In genomic region chr12:44409786-44410185, GRCm38 (mm10) we compare ENCODE assay signal across 22 mouse cellular contexts.
A peak's percentile ranks its signal among the peaks of the same experiment; 100 is the strongest.
DNase-seq lines count a peak whose midpoint lies in the region; ATAC-seq lines count a peak whose summit lies in the region.
"Had no signal": no experiment of that assay in that cellular context is flagged by ENCODE, and none has a peak within 500 bp of the region (broad histone marks: within the 10 kb centered on the region; RNA-seq: fewer than 3 reads in every experiment).

No protein-coding gene starts in this region.

- H3K4me1 ChIP-seq in forebrain, embryonic 13.5 days: peaks cover 11% of the 10 kb centered on the region
- no peaks in the 10 kb centered on the region for H3K4me1 ChIP-seq in forebrain, embryonic 11.5 days (replicated peaks; ENCODE audit: control insufficient read depth, insufficient read depth, low read length)
- peaks cover 5% of the 10 kb centered on the region for H3K4me1 ChIP-seq in midbrain, embryonic 16.5 days (ENCODE audit: control insufficient read depth, insufficient read depth, low read length)
- H3K4me1 ChIP-seq: embryonic facial prominence, embryonic 12.5 days; heart, embryonic 15.5 days; kidney, embryonic 15.5 days; limb, embryonic 15.5 days; stomach, embryonic 15.5 days had no signal

- no peaks in the 10 kb centered on the region for H3K9me3 ChIP-seq in forebrain, embryonic 13.5 days (replicated peaks)
- H3K9me3 ChIP-seq in forebrain, embryonic 11.5 days (ENCODE audit: control insufficient read depth, low read length): no peaks in the 10 kb centered on the region
- no peaks in the 10 kb centered on the region for H3K9me3 ChIP-seq in midbrain, embryonic 16.5 days (replicated peaks; ENCODE audit: control insufficient read depth, low read length, poor library complexity, severe bottlenecking)
- H3K9me3 ChIP-seq: embryonic facial prominence, embryonic 12.5 days; heart, embryonic 15.5 days; hindbrain, embryonic 10.5 days; kidney, embryonic 15.5 days; limb, embryonic 15.5 days; midbrain, embryonic 10.5 days; stomach, embryonic 15.5 days had no signal

- 75% methylated on average over 4 of the region's 4 CpGs for WGBS in forebrain, embryonic 13.5 days
- 88% methylated on average over 4 of the region's 4 CpGs for WGBS in forebrain, embryonic 11.5 days
- 81% methylated on average over 4 of the region's 4 CpGs for WGBS in midbrain, embryonic 16.5 days

- intact Hi-C loops in left cerebral cortex, postnatal 25 days (cut with DNase I): loop anchor here (1.0 kb wide), 1 partner anchor 28 kb away; no protein-coding TSS in a partner anchor

- peak; percentile 44; the same call in 1 of the 2 replicates for ATAC-seq in forebrain, embryonic 13.5 days
- no peak for ATAC-seq in forebrain, embryonic 11.5 days (replicated peaks; ENCODE audit: low FRiP score)
- no peak for ATAC-seq in midbrain, embryonic 16.5 days

- no peak overlapping the region for H3K4me3 ChIP-seq in forebrain, embryonic 13.5 days
- no peak overlapping the region for H3K4me3 ChIP-seq in forebrain, embryonic 11.5 days (ENCODE audit: low read depth, low read length)
- H3K4me3 ChIP-seq in midbrain, embryonic 16.5 days (ENCODE audit: low read depth, low read length): no peak overlapping the region
- H3K4me3 ChIP-seq: embryonic facial prominence, embryonic 12.5 days; heart, embryonic 15.5 days; hindbrain, embryonic 10.5 days; kidney, embryonic 15.5 days; limb, embryonic 15.5 days; midbrain, embryonic 10.5 days; myocyte; stomach, embryonic 15.5 days had no signal

- no peak overlapping the region for H3K27ac ChIP-seq in forebrain, embryonic 13.5 days
- H3K27ac ChIP-seq in forebrain, embryonic 11.5 days (ENCODE audit: low read depth, low read length): no peak overlapping the region
- H3K27ac ChIP-seq in midbrain, embryonic 16.5 days (ENCODE audit: low read length): no peak overlapping the region
- H3K27ac ChIP-seq: embryonic facial prominence, embryonic 12.5 days; heart, embryonic 15.5 days; hindbrain, embryonic 10.5 days; limb, embryonic 15.5 days; midbrain, embryonic 10.5 days; stomach, embryonic 15.5 days had no signal

- no peak for DNase-seq in forebrain, embryonic 11.5 days (ENCODE audit: low spot score)
- peak; percentile 92 for DNase-seq in brain, adult 2 months (ENCODE audit: low read depth, low spot score)
- peak; percentile 46 to 93 for DNase-seq in frontal cortex, postnatal 36 days (ENCODE audit: low spot score in 2 of 2)
- DNase-seq in left cerebral cortex, postnatal 25 days (ENCODE audit: low spot score in 2 of 2): peak; percentile 67 to 97
- DNase-seq in urinary bladder, adult 18-20 months (ENCODE audit: low spot score in 2 of 2): no peak
- no peak for DNase-seq in spleen, postnatal 36 days (ENCODE audit: low spot score in 2 of 2)
- DNase-seq: cerebellum, adult 11 months; cerebellum, postnatal 25 days; lung, adult 18-20 months; lung, postnatal 36 days; thymus, postnatal 14 days had no signal

- H3K36me3 ChIP-seq in forebrain, embryonic 13.5 days (ENCODE audit: poor library complexity, severe bottlenecking): no peaks in the 10 kb centered on the region
- H3K36me3 ChIP-seq in forebrain, embryonic 11.5 days (ENCODE audit: control insufficient read depth, insufficient read depth, low read length): no peaks in the 10 kb centered on the region
- no peaks in the 10 kb centered on the region for H3K36me3 ChIP-seq in midbrain, embryonic 16.5 days (ENCODE audit: control insufficient read depth, insufficient read depth, low read length)
- H3K36me3 ChIP-seq: embryonic facial prominence, embryonic 12.5 days; heart, embryonic 15.5 days; hindbrain, embryonic 10.5 days; kidney, embryonic 15.5 days; limb, embryonic 15.5 days; midbrain, embryonic 10.5 days; stomach, embryonic 15.5 days had no signal

- no peak overlapping the region for H3K9ac ChIP-seq in forebrain, embryonic 13.5 days
- no peak overlapping the region for H3K9ac ChIP-seq in forebrain, embryonic 11.5 days (ENCODE audit: low read length)
- no peak overlapping the region for H3K9ac ChIP-seq in midbrain, embryonic 16.5 days (ENCODE audit: low read depth, low read length)
- H3K9ac ChIP-seq: embryonic facial prominence, embryonic 12.5 days; heart, embryonic 15.5 days; kidney, embryonic 15.5 days; limb, embryonic 15.5 days; stomach, embryonic 15.5 days had no signal

- no peaks in the 10 kb centered on the region for H3K27me3 ChIP-seq in forebrain, embryonic 13.5 days
- H3K27me3 ChIP-seq in forebrain, embryonic 11.5 days (ENCODE audit: control insufficient read depth, insufficient read depth, low read length): no peaks in the 10 kb centered on the region
- H3K27me3 ChIP-seq in midbrain, embryonic 16.5 days (ENCODE audit: control insufficient read depth, insufficient read depth, low read depth, low read length): no peaks in the 10 kb centered on the region
- H3K27me3 ChIP-seq: CH12.LX; embryonic facial prominence, embryonic 12.5 days; heart, embryonic 15.5 days; kidney, embryonic 15.5 days; limb, embryonic 15.5 days; stomach, embryonic 15.5 days had no signal

- no peak overlapping the region for H3K4me2 ChIP-seq in forebrain, embryonic 13.5 days
- no peak overlapping the region for H3K4me2 ChIP-seq in forebrain, embryonic 11.5 days (ENCODE audit: low read depth, low read length, severe bottlenecking)
- H3K4me2 ChIP-seq in midbrain, embryonic 16.5 days (ENCODE audit: low read length): no peak overlapping the region
- H3K4me2 ChIP-seq: embryonic facial prominence, embryonic 12.5 days; heart, embryonic 15.5 days; kidney, embryonic 15.5 days; limb, embryonic 15.5 days; stomach, embryonic 15.5 days had no signal

Comparison
In these comparisons a context has a peak if more than half of its experiments do, and no peak if none do; other contexts are left out.
1. DNase-seq: peak in brain, adult 2 months (single experiment), frontal cortex, postnatal 36 days (2 of 2) and left cerebral cortex, postnatal 25 days (2 of 2); none in forebrain, embryonic 11.5 days (single experiment), urinary bladder, adult 18-20 months (0 of 2) and spleen, postnatal 36 days (0 of 2).